Mouse (Mus musculus) stomach, postnatal 0 days (tissue): ENCODE data around the gene Cdk9.
A peak's percentile ranks its signal among the peaks of the same experiment; 100 is the strongest.

Source experiments
- CTCF ChIP-seq: IDR thresholded peaks from 2 replicates; pipeline ENCODE4 v1.5.1; 2016; ENCODE audit warnings: antibody characterized with exemption, low read depth, mild to moderate bottlenecking, moderate library complexity
- EP300 ChIP-seq: optimal IDR thresholded peaks from 2 replicates; pipeline ENCODE3; 2016; ENCODE audit warnings: antibody characterized with exemption

- peak; percentile 88 for TF ChIP-seq CTCF
- TF ChIP-seq EP300 = no peak
Observed at GRCm38 (mm10) chr2:32693823-32694411, 19.0 kb downstream of the Cdk9 start.
